ENCODE assay signal across 31 mouse cellular contexts in genomic region chr6:143844701-143844970, GRCm38 (mm10).
DNase-seq lines count a peak whose midpoint lies in the region; ATAC-seq and TF ChIP-seq lines count a peak whose summit lies in the region.
"Had no signal": no experiment of that assay in that cellular context is flagged by ENCODE, and none has a peak within 500 bp of the region (broad histone marks: within the 10 kb centered on the region; RNA-seq: fewer than 3 reads in every experiment).

No protein-coding gene starts in this region.

- H3K27me3 ChIP-seq in liver, embryonic 12.5 days (replicated peaks), result no peaks in the 10 kb centered on the region
- H3K27me3 ChIP-seq in midbrain, postnatal 0 days (ENCODE audit: insufficient read depth, low read length), result no peaks in the 10 kb centered on the region
- no peaks in the 10 kb centered on the region for H3K27me3 ChIP-seq in midbrain, embryonic 15.5 days (replicated peaks)
- H3K27me3 ChIP-seq in embryonic facial prominence, embryonic 10.5 days (replicated peaks; ENCODE audit: low read depth, poor library complexity, severe bottlenecking), result no peaks in the 10 kb centered on the region; the same call in 1 of the 2 replicates
- H3K27me3 ChIP-seq: CH12.LX; forebrain, embryonic 12.5 days; forebrain, embryonic 15.5 days; heart, embryonic 15.5 days; hindbrain, embryonic 13.5 days; intestine, embryonic 15.5 days; Patski had no signal

- no peak for TF ChIP-seq POLR2A in embryonic fibroblast, embryonic 13.5 days (IDR thresholded peaks at IDR 0.05; ENCODE audit: low read depth, low read length)

- H3K9me3 ChIP-seq in liver, embryonic 12.5 days (replicated peaks), result no peaks in the 10 kb centered on the region
- H3K9me3 ChIP-seq in midbrain, postnatal 0 days (ENCODE audit: low read length), result no peaks in the 10 kb centered on the region
- no peaks in the 10 kb centered on the region for H3K9me3 ChIP-seq in midbrain, embryonic 15.5 days
- H3K9me3 ChIP-seq in embryonic facial prominence, embryonic 10.5 days, result no peaks in the 10 kb centered on the region
- H3K9me3 ChIP-seq: embryonic facial prominence, embryonic 12.5 days; embryonic facial prominence, embryonic 15.5 days; forebrain, embryonic 12.5 days; forebrain, embryonic 15.5 days; heart, embryonic 12.5 days; heart, embryonic 15.5 days; hindbrain, embryonic 10.5 days; hindbrain, embryonic 13.5 days; intestine, embryonic 15.5 days had no signal

- no peak overlapping the region for H3K4me2 ChIP-seq in liver, embryonic 12.5 days
- no peak overlapping the region for H3K4me2 ChIP-seq in midbrain, postnatal 0 days (ENCODE audit: low read depth, low read length, poor library complexity, severe bottlenecking)
- no peak overlapping the region for H3K4me2 ChIP-seq in midbrain, embryonic 15.5 days
- H3K4me2 ChIP-seq: embryonic facial prominence, embryonic 12.5 days; embryonic facial prominence, embryonic 15.5 days; forebrain, embryonic 12.5 days; forebrain, embryonic 15.5 days; heart, embryonic 12.5 days; heart, embryonic 15.5 days; hindbrain, embryonic 13.5 days; intestine, embryonic 15.5 days had no signal

- DNase-seq in liver, result no peak
- DNase-seq in midbrain, postnatal 0 days (ENCODE audit: low spot score), result no peak
- no peak for DNase-seq in embryonic facial prominence, embryonic 10.5 days (ENCODE audit: low spot score)
- DNase-seq: adrenal gland, postnatal 10 days; adrenal gland, postnatal 36 days; B cell, adult 2 months; cerebellum, adult 2 months; cerebellum, postnatal 10 days; cerebellum, postnatal 36 days; embryo, embryonic 11 days; gastrocnemius, postnatal 25 days; heart, adult 18-20 months; heart, postnatal 10 days; heart, postnatal 36 days had no signal

- H3K9ac ChIP-seq in liver, embryonic 12.5 days, result no peak overlapping the region
- no peak overlapping the region for H3K9ac ChIP-seq in midbrain, postnatal 0 days (replicated peaks; ENCODE audit: low read length, poor library complexity, severe bottlenecking)
- H3K9ac ChIP-seq in midbrain, embryonic 15.5 days, result no peak overlapping the region
- H3K9ac ChIP-seq: embryonic facial prominence, embryonic 12.5 days; embryonic facial prominence, embryonic 15.5 days; forebrain, embryonic 12.5 days; forebrain, embryonic 15.5 days; heart, embryonic 12.5 days; heart, embryonic 15.5 days; hindbrain, embryonic 13.5 days; intestine, embryonic 15.5 days had no signal

- WGBS in liver, embryonic 12.5 days (ENCODE audit: insufficient replicate concordance), result 71% methylated on average over 3 of the region's 3 CpGs
- 86% methylated on average over 3 of the region's 3 CpGs for WGBS in midbrain, postnatal 0 days
- 81% methylated on average over 3 of the region's 3 CpGs for WGBS in midbrain, embryonic 15.5 days
- 88% methylated on average over 3 of the region's 3 CpGs for WGBS in embryonic facial prominence, embryonic 10.5 days

- no peak overlapping the region for H3K4me3 ChIP-seq in liver, embryonic 12.5 days
- no peak overlapping the region for H3K4me3 ChIP-seq in midbrain, postnatal 0 days (ENCODE audit: low read depth, low read length)
- H3K4me3 ChIP-seq in midbrain, embryonic 15.5 days, result no peak overlapping the region
- H3K4me3 ChIP-seq in embryonic fibroblast, embryonic 13.5 days (ENCODE audit: insufficient read depth, low read length), result no peak overlapping the region
- H3K4me3 ChIP-seq in embryonic facial prominence, embryonic 10.5 days, result no peak overlapping the region
- H3K4me3 ChIP-seq: embryonic facial prominence, embryonic 12.5 days; embryonic facial prominence, embryonic 15.5 days; erythroblast, embryonic 14.5 days; forebrain, embryonic 12.5 days; forebrain, embryonic 15.5 days; heart, embryonic 12.5 days; heart, embryonic 15.5 days; hindbrain, embryonic 10.5 days; hindbrain, embryonic 13.5 days; intestine, embryonic 15.5 days had no signal

- no peak for ATAC-seq in liver, embryonic 12.5 days
- ATAC-seq in midbrain, postnatal 0 days (ENCODE audit: low FRiP score), result no peak
- no peak for ATAC-seq in midbrain, embryonic 15.5 days (replicated peaks)
- ATAC-seq: forebrain, embryonic 15.5 days; hindbrain, embryonic 16.5 days; intestine, embryonic 15.5 days; Patski had no signal

- TF ChIP-seq CTCF in midbrain, postnatal 0 days (IDR thresholded peaks at IDR 0.05), result no peak
- no peak for TF ChIP-seq CTCF in embryonic fibroblast, embryonic 13.5 days (IDR thresholded peaks at IDR 0.05; ENCODE audit: borderline replicate concordance, insufficient read depth, low read length)

- no peaks in the 10 kb centered on the region for H3K36me3 ChIP-seq in liver, embryonic 12.5 days
- H3K36me3 ChIP-seq in midbrain, postnatal 0 days (ENCODE audit: insufficient read depth, low read length), result no peaks in the 10 kb centered on the region
- H3K36me3 ChIP-seq in midbrain, embryonic 15.5 days (replicated peaks), result no peaks in the 10 kb centered on the region
- H3K36me3 ChIP-seq in embryonic facial prominence, embryonic 10.5 days (replicated peaks), result peaks cover 31% of the 10 kb centered on the region
- H3K36me3 ChIP-seq: embryonic facial prominence, embryonic 12.5 days; embryonic facial prominence, embryonic 15.5 days; G1E; heart, embryonic 12.5 days; heart, embryonic 15.5 days; hindbrain, embryonic 13.5 days; intestine, embryonic 15.5 days had no signal

- H3K27ac ChIP-seq in liver, embryonic 12.5 days, result peak overlapping the region; percentile 51; the same call in 1 of the 2 replicates
- H3K27ac ChIP-seq in midbrain, postnatal 0 days (ENCODE audit: low read depth, low read length), result peak overlapping the region; percentile 2; the same call in 1 of the 2 replicates
- H3K27ac ChIP-seq in midbrain, embryonic 15.5 days, result no peak overlapping the region
- peak overlapping the region; percentile 42; the same call in 1 of the 2 replicates for H3K27ac ChIP-seq in embryonic fibroblast, embryonic 13.5 days (ENCODE audit: insufficient read depth, low read length)
- no peak overlapping the region for H3K27ac ChIP-seq in embryonic facial prominence, embryonic 10.5 days (replicated peaks)
- H3K27ac ChIP-seq: embryonic facial prominence, embryonic 12.5 days; embryonic facial prominence, embryonic 15.5 days; forebrain, embryonic 12.5 days; forebrain, embryonic 15.5 days; heart, embryonic 15.5 days; hindbrain, embryonic 10.5 days; hindbrain, embryonic 13.5 days; intestine, embryonic 15.5 days had no signal

- H3K4me1 ChIP-seq in liver, embryonic 12.5 days, result peaks cover 43% of the 10 kb centered on the region
- no peaks in the 10 kb centered on the region for H3K4me1 ChIP-seq in midbrain, postnatal 0 days (ENCODE audit: insufficient read depth, low read length)
- H3K4me1 ChIP-seq in midbrain, embryonic 15.5 days, result peaks cover 2% of the 10 kb centered on the region; the same call in 1 of the 2 replicates
- no peaks in the 10 kb centered on the region; the same call in 1 of the 2 replicates for H3K4me1 ChIP-seq in embryonic fibroblast, embryonic 13.5 days (ENCODE audit: control insufficient read depth, insufficient read depth, low read length)
- no peaks in the 10 kb centered on the region for H3K4me1 ChIP-seq in embryonic facial prominence, embryonic 10.5 days
- H3K4me1 ChIP-seq: embryonic facial prominence, embryonic 12.5 days; embryonic facial prominence, embryonic 15.5 days; forebrain, embryonic 12.5 days; heart, embryonic 12.5 days; heart, embryonic 15.5 days; hindbrain, embryonic 10.5 days; hindbrain, embryonic 13.5 days; intestine, embryonic 15.5 days had no signal

Comparison
In these comparisons a context has a peak if more than half of its experiments do, and no peak if none do; other contexts are left out.
1. H3K27ac ChIP-seq: peak in liver, embryonic 12.5 days (single experiment), midbrain, postnatal 0 days (single experiment) and embryonic fibroblast, embryonic 13.5 days (single experiment); none in midbrain, embryonic 15.5 days (single experiment) and embryonic facial prominence, embryonic 10.5 days (single experiment).